Mouse (Mus musculus): ENCODE data around the gene Brms1. TPM values are rescaled to one million over a fixed set of nuclear protein-coding genes. Genes with fewer than 3 reads are reported as not detected.

The Brms1 gene
- polyA plus RNA-seq, 1 experiment from 2014 or later, result 22.2 TPM

- H3K36me3 ChIP-seq (ENCODE audit: control insufficient read depth, insufficient read depth), result peaks cover 7% of the 10 kb centered on the region
- H3K27ac ChIP-seq (ENCODE audit: low read length), result no peak within 1 kb of the TSS
- ATAC-seq (ENCODE audit: low read depth), result peak; percentile 10; the same call in 1 of the 2 replicates
- no peak within 1 kb of the TSS for H3K4me2 ChIP-seq (ENCODE audit: low read depth, low read length)
- no peaks in the 10 kb centered on the region for H3K4me1 ChIP-seq (ENCODE audit: control insufficient read depth, low read depth, low read length)
- no peak within 1 kb of the TSS for H3K4me3 ChIP-seq (ENCODE audit: low read depth, low read length)
- H3K27me3 ChIP-seq (ENCODE audit: control insufficient read depth, insufficient read depth, low read depth, low read length), result peaks cover 33% of the 10 kb centered on the region
- no peak within 1 kb of the TSS for H3K9ac ChIP-seq (ENCODE audit: low read depth, low read length)
- 25% methylated on average over 14 of the region's 14 CpGs for WGBS (ENCODE audit: insufficient replicate concordance)
- H3K9me3 ChIP-seq (replicated peaks; ENCODE audit: control insufficient read depth, low read length), result no peaks in the 10 kb centered on the region
Measured at GRCm38 (mm10) chr19:5050047-5050905, 9.1 kb downstream of the Brms1 start, which contains the start of gene Rin1. Gene Rin1, plus strand, starts transcription at chr19:5050481.

- no peak overlapping the region for H3K4me3 ChIP-seq (ENCODE audit: low read depth, low read length)
Measured at GRCm38 (mm10) chr19:5051031-5051430, 9.9 kb downstream of the Brms1 start.

GRCm38 (mm10) chr19:5051515-5051914, 10.4 kb downstream of the Brms1 start:
- Histone ChIP-seq H3K27me3 (ENCODE audit: control insufficient read depth, insufficient read depth, low read depth, low read length) (peaks cover 33% of the 10 kb centered on the region), H3K4me1 (ENCODE audit: control insufficient read depth, low read depth, low read length) (no peaks in the 10 kb centered on the region; the same call in 1 of the 2 replicates), H3K9me3 (replicated peaks; ENCODE audit: control insufficient read depth, low read length) (no peaks in the 10 kb centered on the region), H3K27ac (ENCODE audit: low read length) (no peak overlapping the region), H3K9ac (ENCODE audit: low read depth, low read length) (no peak overlapping the region), H3K4me3 (ENCODE audit: low read depth, low read length) (no peak overlapping the region), H3K4me2 (ENCODE audit: low read depth, low read length) (no peak overlapping the region), H3K36me3 (ENCODE audit: control insufficient read depth, insufficient read depth) (peaks cover 6% of the 10 kb centered on the region)
- no peak for ATAC-seq (ENCODE audit: low read depth)
- WGBS (ENCODE audit: insufficient replicate concordance), result 59% methylated on average over 3 of the region's 3 CpGs

More at GRCm38 (mm10) chr19:5051031-5051430, 9.9 kb downstream of the Brms1 start:
- peaks cover 33% of the 10 kb centered on the region for H3K27me3 ChIP-seq (ENCODE audit: control insufficient read depth, insufficient read depth, low read depth, low read length)
- H3K9ac ChIP-seq (ENCODE audit: low read depth, low read length), result no peak overlapping the region
- ATAC-seq (ENCODE audit: low read depth), result no peak
- WGBS (ENCODE audit: insufficient replicate concordance), result 12% methylated on average over 17 of the region's 17 CpGs
- H3K4me2 ChIP-seq (ENCODE audit: low read depth, low read length), result no peak overlapping the region
- H3K4me1 ChIP-seq (ENCODE audit: control insufficient read depth, low read depth, low read length), result no peaks in the 10 kb centered on the region
- peaks cover 7% of the 10 kb centered on the region for H3K36me3 ChIP-seq (ENCODE audit: control insufficient read depth, insufficient read depth)
- H3K9me3 ChIP-seq (replicated peaks; ENCODE audit: control insufficient read depth, low read length), result no peaks in the 10 kb centered on the region
- no peak overlapping the region for H3K27ac ChIP-seq (ENCODE audit: low read length)

GRCm38 (mm10) chr19:5052166-5052822, 11.1 kb downstream of the Brms1 start:
- Histone ChIP-seq H3K36me3 (ENCODE audit: control insufficient read depth, insufficient read depth) (no peaks in the 10 kb centered on the region; the same call in 1 of the 2 replicates), H3K4me3 (ENCODE audit: low read depth, low read length) (no peak overlapping the region), H3K9ac (ENCODE audit: low read depth, low read length) (no peak overlapping the region), H3K27ac (ENCODE audit: low read length) (no peak overlapping the region), H3K4me1 (ENCODE audit: control insufficient read depth, low read depth, low read length) (peaks cover 3% of the 10 kb centered on the region; the same call in 1 of the 2 replicates), H3K4me2 (ENCODE audit: low read depth, low read length) (no peak overlapping the region), H3K27me3 (ENCODE audit: control insufficient read depth, insufficient read depth, low read depth, low read length) (peaks cover 33% of the 10 kb centered on the region), H3K9me3 (replicated peaks; ENCODE audit: control insufficient read depth, low read length) (no peaks in the 10 kb centered on the region)
- ATAC-seq (ENCODE audit: low read depth), result no peak
- 38% methylated on average over 25 of the region's 25 CpGs for WGBS (ENCODE audit: insufficient replicate concordance)

GRCm38 (mm10) chr19:5052853-5053252, 11.7 kb downstream of the Brms1 start:
- 69% methylated on average over 17 of the region's 17 CpGs for WGBS (ENCODE audit: insufficient replicate concordance)

GRCm38 (mm10) chr19:5053909-5054308, 12.8 kb downstream of the Brms1 start:
- Histone ChIP-seq H3K4me3 (ENCODE audit: low read depth, low read length) (no peak overlapping the region), H3K27me3 (ENCODE audit: control insufficient read depth, insufficient read depth, low read depth, low read length) (peaks cover 33% of the 10 kb centered on the region), H3K9me3 (replicated peaks; ENCODE audit: control insufficient read depth, low read length) (no peaks in the 10 kb centered on the region), H3K4me2 (ENCODE audit: low read depth, low read length) (no peak overlapping the region), H3K4me1 (ENCODE audit: control insufficient read depth, low read depth, low read length) (peaks cover 7% of the 10 kb centered on the region), H3K27ac (ENCODE audit: low read length) (no peak overlapping the region), H3K9ac (ENCODE audit: low read depth, low read length) (no peak overlapping the region), H3K36me3 (ENCODE audit: control insufficient read depth, insufficient read depth) (no peaks in the 10 kb centered on the region)
- 18% methylated on average over 9 of the region's 9 CpGs for WGBS (ENCODE audit: insufficient replicate concordance)
- ATAC-seq (ENCODE audit: low read depth), result no peak

More at GRCm38 (mm10) chr19:5052853-5053252, 11.7 kb downstream of the Brms1 start:
- Histone ChIP-seq H3K4me3 (ENCODE audit: low read depth, low read length) (no peak overlapping the region), H3K4me1 (ENCODE audit: control insufficient read depth, low read depth, low read length) (peaks cover 3% of the 10 kb centered on the region; the same call in 1 of the 2 replicates), H3K27ac (ENCODE audit: low read length) (no peak overlapping the region), H3K9me3 (replicated peaks; ENCODE audit: control insufficient read depth, low read length) (no peaks in the 10 kb centered on the region), H3K9ac (ENCODE audit: low read depth, low read length) (no peak overlapping the region), H3K4me2 (ENCODE audit: low read depth, low read length) (no peak overlapping the region), H3K36me3 (ENCODE audit: control insufficient read depth, insufficient read depth) (no peaks in the 10 kb centered on the region), H3K27me3 (ENCODE audit: control insufficient read depth, insufficient read depth, low read depth, low read length) (peaks cover 33% of the 10 kb centered on the region)
- no peak for ATAC-seq (ENCODE audit: low read depth)

GRCm38 (mm10) chr19:5056251-5056650, 15.1 kb downstream of the Brms1 start:
- peaks cover 25% of the 10 kb centered on the region for H3K27me3 ChIP-seq (ENCODE audit: control insufficient read depth, insufficient read depth, low read depth, low read length)
- ATAC-seq (ENCODE audit: low read depth), result no peak
- H3K9ac ChIP-seq (ENCODE audit: low read depth, low read length), result no peak overlapping the region
- no peak overlapping the region for H3K4me2 ChIP-seq (ENCODE audit: low read depth, low read length)
- H3K4me1 ChIP-seq (ENCODE audit: control insufficient read depth, low read depth, low read length), result peaks cover 17% of the 10 kb centered on the region
- H3K36me3 ChIP-seq (ENCODE audit: control insufficient read depth, insufficient read depth), result no peaks in the 10 kb centered on the region
- H3K4me3 ChIP-seq (ENCODE audit: low read depth, low read length), result no peak overlapping the region
- H3K27ac ChIP-seq (ENCODE audit: low read length), result no peak overlapping the region
- no peaks in the 10 kb centered on the region for H3K9me3 ChIP-seq (replicated peaks; ENCODE audit: control insufficient read depth, low read length)
- 19% methylated on average over 6 of the region's 6 CpGs for WGBS (ENCODE audit: insufficient replicate concordance)

GRCm38 (mm10) chr19:5057876-5058775, 17.0 kb downstream of the Brms1 start:
- no peaks in the 10 kb centered on the region for H3K36me3 ChIP-seq (ENCODE audit: control insufficient read depth, insufficient read depth)
- no peak overlapping the region for H3K27ac ChIP-seq (ENCODE audit: low read length)
- ATAC-seq (ENCODE audit: low read depth), result no peak
- 27% methylated on average over 16 of the region's 16 CpGs for WGBS (ENCODE audit: insufficient replicate concordance)
- H3K4me2 ChIP-seq (ENCODE audit: low read depth, low read length), result no peak overlapping the region
- H3K4me1 ChIP-seq (ENCODE audit: control insufficient read depth, low read depth, low read length), result peaks cover 18% of the 10 kb centered on the region
- no peak overlapping the region for H3K9ac ChIP-seq (ENCODE audit: low read depth, low read length)
- peaks cover 6% of the 10 kb centered on the region for H3K27me3 ChIP-seq (ENCODE audit: control insufficient read depth, insufficient read depth, low read depth, low read length)
- H3K9me3 ChIP-seq (replicated peaks; ENCODE audit: control insufficient read depth, low read length), result no peaks in the 10 kb centered on the region
- no peak overlapping the region for H3K4me3 ChIP-seq (ENCODE audit: low read depth, low read length)

Data from liver, embryonic 16.5 days (tissue).